23 mouse cellular contexts compared by ENCODE assay signal in the genomic region with DNA sequence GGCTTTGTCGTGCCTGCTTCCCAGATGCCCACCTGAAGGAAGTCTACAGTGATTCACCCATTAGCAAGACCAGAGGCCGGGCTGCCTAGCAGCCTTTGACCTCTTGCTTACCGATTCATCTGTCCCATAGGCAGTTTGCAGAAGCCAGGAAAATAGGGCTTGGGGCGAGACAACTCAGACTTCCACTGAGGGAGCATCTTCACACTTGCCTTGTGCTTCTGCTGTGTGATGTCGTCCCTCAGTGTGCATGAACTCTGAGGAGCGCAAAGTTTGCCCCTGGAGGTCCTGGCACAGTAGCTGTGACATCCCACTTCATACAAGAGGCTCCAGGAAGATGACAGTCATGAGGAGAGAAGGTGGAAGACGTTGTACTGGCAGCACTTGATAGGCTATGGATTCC. TPM values are rescaled to one million over a fixed set of nuclear protein-coding genes. Genes with fewer than 3 reads are reported as not detected.
DNase-seq lines count a peak whose midpoint lies in the region; ATAC-seq and TF ChIP-seq lines count a peak whose summit lies in the region.
"Had no signal": no experiment of that assay in that cellular context is flagged by ENCODE, and none has a peak within 500 bp of the region (broad histone marks: within the 10 kb centered on the region; RNA-seq: fewer than 3 reads in every experiment).

No protein-coding gene starts in this region.

- no peak for DNase-seq in lung, adult 2 months
- DNase-seq in lung, postnatal 10 days, result no peak
- DNase-seq in CH12.LX (ENCODE audit: extremely low read depth) (no peak), adipocyte (ENCODE audit: low spot score) (peak; percentile 54)
- DNase-seq in heart, postnatal 14 days, result no peak
- DNase-seq in liver, postnatal 0 days, result no peak
- DNase-seq: adrenal gland, postnatal 10 days; cerebellum, adult 8-10 months; kidney, adult 9 months; kidney, postnatal 36 days; lung, embryonic 14.5 days had no signal

- H3K27ac ChIP-seq in CH12.LX (ENCODE audit: insufficient read depth, low read depth), result peak overlapping the region; percentile 90; the same call in 1 of the 2 replicates
- no peak overlapping the region for H3K27ac ChIP-seq in liver, postnatal 0 days (ENCODE audit: low read depth)
- H3K27ac ChIP-seq: heart, embryonic 13.5 days; macrophage; midbrain, embryonic 12.5 days; stomach, embryonic 15.5 days had no signal

- peaks cover 56 to 68% of the 10 kb centered on the region in 2 experiments for H3K36me3 ChIP-seq in CH12.LX (replicated peaks in 1 of 2; ENCODE audit: control insufficient read depth in 1 of 2, insufficient read depth in 1 of 2, low read length in 1 of 2)
- H3K36me3 ChIP-seq in myocyte (ENCODE audit: control insufficient read depth, insufficient read depth), result peaks cover 7% of the 10 kb centered on the region
- peaks cover 23% of the 10 kb centered on the region for H3K36me3 ChIP-seq in liver, postnatal 0 days (replicated peaks; ENCODE audit: insufficient read depth, low read length)

- TF ChIP-seq RAD21 in CH12.LX (IDR thresholded peaks at IDR 0.05; ENCODE audit: low read depth, low read length), result no peak

- intact Hi-C loops in heart, postnatal 14 days (cut with DNase I), result no loop called here

- H3K4me2 ChIP-seq in CH12.LX (ENCODE audit: insufficient read depth, low read depth, poor library complexity, severe bottlenecking), result peak overlapping the region; percentile 78; the same call in 1 of the 2 replicates
- H3K4me2 ChIP-seq in myocyte (ENCODE audit: low read depth), result no peak overlapping the region
- no peak overlapping the region for H3K4me2 ChIP-seq in liver, postnatal 0 days (ENCODE audit: low read depth, low read length)
- H3K4me2 ChIP-seq: heart, embryonic 13.5 days; lung, embryonic 14.5 days; midbrain, embryonic 12.5 days; stomach, embryonic 15.5 days had no signal

- peaks cover 18% of the 10 kb centered on the region for H3K4me1 ChIP-seq in lung, adult 2 months (ENCODE audit: control insufficient read depth, insufficient read depth, low read length)
- peaks cover 31 to 62% of the 10 kb centered on the region in 2 experiments for H3K4me1 ChIP-seq in CH12.LX (ENCODE audit: control insufficient read depth in 1 of 2, insufficient read depth in 2 of 2)
- peaks cover 31% of the 10 kb centered on the region for H3K4me1 ChIP-seq in liver, postnatal 0 days (ENCODE audit: insufficient read depth)

- no peak overlapping the region for H3ac ChIP-seq in myocyte (ENCODE audit: control insufficient read depth, insufficient read length)

- WGBS in lung, adult 2 months, result 65% methylated on average over 7 of the region's 7 CpGs
- 67% methylated on average over 7 of the region's 7 CpGs for WGBS in liver, postnatal 0 days (ENCODE audit: insufficient replicate concordance)

- no peak for ATAC-seq in liver, postnatal 0 days
- ATAC-seq: CD4-positive, CD25-positive, alpha-beta regulatory T cell, adult 4 months; forebrain, embryonic 14.5 days had no signal

- H3K79me2 ChIP-seq in CH12.LX (replicated peaks; ENCODE audit: control insufficient read depth, extremely low read depth, insufficient read depth, poor library complexity, severe bottlenecking), result peaks cover 29% of the 10 kb centered on the region
- H3K79me2 ChIP-seq in myocyte (ENCODE audit: control insufficient read depth, insufficient read depth), result no peaks in the 10 kb centered on the region

- no peak for TF ChIP-seq EP300 in CH12.LX (IDR thresholded peaks at IDR 0.05; ENCODE audit: low read length)
- TF ChIP-seq EP300 in liver, postnatal 0 days (IDR thresholded peaks at IDR 0.05; ENCODE audit: low read depth), result no peak

- no peak overlapping the region for H3K4me3 ChIP-seq in lung, adult 2 months (replicated peaks; ENCODE audit: extremely low read depth, low read depth, low read length)
- H3K4me3 ChIP-seq in CH12.LX (replicated peaks in 1 of 3; ENCODE audit: low read depth in 2 of 3, low read length in 2 of 3, poor library complexity in 1 of 3) (peak overlapping the region in 2 of 3 experiments; percentile 6 to 19), myocyte (no peak overlapping the region)
- H3K4me3 ChIP-seq in liver, postnatal 0 days (ENCODE audit: low read depth, low read length), result no peak overlapping the region
- H3K4me3 ChIP-seq: heart, embryonic 13.5 days; midbrain, embryonic 12.5 days; stomach, embryonic 15.5 days had no signal

- TF ChIP-seq CTCF in lung, adult 2 months (IDR thresholded peaks at IDR 0.05; ENCODE audit: insufficient read depth, low read length), result no peak
- no peak for TF ChIP-seq CTCF in CH12.LX (conservative IDR thresholded peaks at IDR 0.05 in 1 of 2, IDR thresholded peaks at IDR 0.05 in 1 of 2; ENCODE audit: low read depth in 2 of 2, low read length in 2 of 2)
- no peak for TF ChIP-seq CTCF in liver, postnatal 0 days (IDR thresholded peaks at IDR 0.05; ENCODE audit: low read depth)

- in situ Hi-C loops in CH12.LX (cut with MboI; ENCODE audit: low pct_ligation_motif_present, low pct_unique_long_range_greater_than_20kb, low sequenced_read_pairs), result no loop called here

- H3K9ac ChIP-seq in CH12.LX (ENCODE audit: insufficient read depth, low read depth), result peak overlapping the region; percentile 96; the same call in 1 of the 2 replicates
- no peak overlapping the region for H3K9ac ChIP-seq in liver, postnatal 0 days (replicated peaks)
- H3K9ac ChIP-seq: heart, embryonic 13.5 days; lung, embryonic 14.5 days; stomach, embryonic 15.5 days had no signal

- dilution Hi-C loops in CH12.LX (cut with MboI; ENCODE audit: extremely low pct_ligation_motif_present, extremely low pct_unique_long_range_greater_than_20kb, low sequenced_read_pairs), result no loop called here

- peak; percentile 5; the same call in 1 of the 2 replicates for TF ChIP-seq POLR2A in lung, adult 2 months (IDR thresholded peaks at IDR 0.05; ENCODE audit: borderline replicate concordance, extremely low read depth, low read depth, low read length)
- TF ChIP-seq POLR2A in CH12.LX (IDR thresholded peaks at IDR 0.05; ENCODE audit: low read depth, low read length), result peak; percentile 37
- no peak for TF ChIP-seq POLR2A in myocyte (IDR thresholded peaks at IDR 0.05; ENCODE audit: insufficient read length, low read depth)

- H3K27me3 ChIP-seq in CH12.LX (replicated peaks) (no peaks in the 10 kb centered on the region), myocyte (ENCODE audit: control insufficient read depth, insufficient read depth, insufficient read length) (no peaks in the 10 kb centered on the region)
- no peaks in the 10 kb centered on the region for H3K27me3 ChIP-seq in liver, postnatal 0 days (ENCODE audit: insufficient read depth, low read length)
- H3K27me3 ChIP-seq: heart, embryonic 13.5 days; midbrain, embryonic 12.5 days; stomach, embryonic 15.5 days had no signal

- H3K9me3 ChIP-seq in CH12.LX (replicated peaks; ENCODE audit: low read length), result no peaks in the 10 kb centered on the region
- H3K9me3 ChIP-seq in liver, postnatal 0 days (ENCODE audit: low read length), result no peaks in the 10 kb centered on the region
- H3K9me3 ChIP-seq: heart, embryonic 13.5 days; midbrain, embryonic 12.5 days; stomach, embryonic 15.5 days had no signal

TF ChIP-seq in CH12.LX, 34 proteins besides CTCF, POLR2A, EP300 and RAD21 (continues in another document):
- TF ChIP-seq TCF12 (IDR thresholded peaks at IDR 0.05; ENCODE audit: low read depth, low read length) (no peak), USF1 (IDR thresholded peaks at IDR 0.05; ENCODE audit: low read depth, low read length) (no peak), SIN3A (IDR thresholded peaks at IDR 0.05; ENCODE audit: low read length) (no peak)

TF ChIP-seq in myocyte, 11 proteins besides CTCF, POLR2A, EP300 and RAD21:
- no peak for TF ChIP-seq MYOD1 (IDR thresholded peaks at IDR 0.05; ENCODE audit: control insufficient read depth in 1 of 3, insufficient read length in 2 of 3, low read depth in 2 of 3)
- TF ChIP-seq POLR2AphosphoS2 (IDR thresholded peaks at IDR 0.05; ENCODE audit: insufficient read length, low read depth), result peak; percentile 16

RNA-seq across cellular contexts. Expression of a gene that starts 3.5 kb away (rescaled TPM):
- polyA plus RNA-seq in lung, adult 2 months (2012; rRNA removed), result not detected in 2 replicates
- total RNA-seq in CH12.LX (2012; rRNA removed) (not detected in 2 replicates), CH12.LX (2014; rRNA removed) (not detected in 2 replicates)
- polyA plus RNA-seq in CH12.LX (2012; ENCODE audit: insufficient read length, low read depth) (not detected in 2 replicates), myocyte (2012; fragmentation: generic; extraction: Trizol) (not detected)
- total RNA-seq in heart, postnatal 14 days (2021), result not detected
- polyA plus RNA-seq in liver, postnatal 0 days (2015; fragmentation: Nextera tagmentation; extraction: Ambion mirVana), result not detected in 2 replicates
- total RNA-seq: adrenal gland, postnatal 10 days; gastrocnemius, adult 18-20 months; layer of hippocampus, postnatal 14 days; left cerebral cortex, postnatal 14 days; liver, adult 2 months had no signal
- polyA plus RNA-seq: CD4-positive, CD25-positive, alpha-beta regulatory T cell, adult 4 months; forebrain, embryonic 14.5 days; heart, embryonic 13.5 days; liver, adult 2 months; lung, embryonic 14.5 days; macrophage; neural tube, embryonic 11.5 days; stomach, embryonic 15.5 days had no signal

RNA-seq across cellular contexts. Expression of a gene that starts 3.5 kb away (rescaled TPM):
- polyA plus RNA-seq in lung, adult 2 months (2012; rRNA removed), result 72.7 and 114 TPM in 2 replicates
- 249 and 275 TPM in 2 replicates for total RNA-seq in CH12.LX (2012; rRNA removed)
- 344 and 367 TPM in 2 replicates for total RNA-seq in CH12.LX (2014; rRNA removed)
- polyA plus RNA-seq in CH12.LX (2012; ENCODE audit: insufficient read length, low read depth), result 520 and 563 TPM in 2 replicates
- polyA plus RNA-seq in myocyte (2012; fragmentation: generic; extraction: Trizol), result 36.4 TPM
- 10 to 100 TPM in 1 of 2 experiments, 1 to 10 TPM in 1; 9.7 to 19.3 TPM for total RNA-seq in heart, postnatal 14 days (2021)
- 77.5 and 77.7 TPM in 2 replicates for polyA plus RNA-seq in liver, postnatal 0 days (2015; fragmentation: Nextera tagmentation; extraction: Ambion mirVana)

RNA-seq across cellular contexts. Expression of a gene that starts 44.8 kb away (rescaled TPM):
- polyA plus RNA-seq in lung, adult 2 months (2012; rRNA removed), result 24.5 and 33.3 TPM in 2 replicates
- 36.8 and 39.4 TPM in 2 replicates for total RNA-seq in CH12.LX (2012; rRNA removed)
- total RNA-seq in CH12.LX (2014; rRNA removed), result 40.1 and 41.7 TPM in 2 replicates
- polyA plus RNA-seq in CH12.LX (2012; ENCODE audit: insufficient read length, low read depth), result 48.7 and 51.7 TPM in 2 replicates
- 25.9 TPM for polyA plus RNA-seq in myocyte (2012; fragmentation: generic; extraction: Trizol)
- total RNA-seq in heart, postnatal 14 days (2021), result 1 to 10 TPM; 8.7 TPM
- polyA plus RNA-seq in liver, postnatal 0 days (2015; fragmentation: Nextera tagmentation; extraction: Ambion mirVana), result 4.6 and 4.9 TPM in 2 replicates

RNA-seq across cellular contexts. Expression of a gene that starts 59.0 kb away (rescaled TPM):
- polyA plus RNA-seq in lung, adult 2 months (2012; rRNA removed), result 12.8 and 21.5 TPM in 2 replicates
- total RNA-seq in CH12.LX (2012; rRNA removed) (53.2 and 66.7 TPM in 2 replicates), CH12.LX (2014; rRNA removed) (44.5 and 46.1 TPM in 2 replicates)
- polyA plus RNA-seq in CH12.LX (2012; ENCODE audit: insufficient read length, low read depth) (80.8 and 94.1 TPM in 2 replicates), myocyte (2012; fragmentation: generic; extraction: Trizol) (31.6 TPM)
- 10 to 100 TPM; 74.4 to 76.0 TPM for total RNA-seq in heart, postnatal 14 days (2021)
- 33.4 and 34.6 TPM in 2 replicates for polyA plus RNA-seq in liver, postnatal 0 days (2015; fragmentation: Nextera tagmentation; extraction: Ambion mirVana)

RNA-seq across cellular contexts. Expression of a gene that starts 59.6 kb away (rescaled TPM):
- polyA plus RNA-seq in lung, adult 2 months (2012; rRNA removed), result 8.8 and 13.3 TPM in 2 replicates
- total RNA-seq in CH12.LX (2012; rRNA removed), result 63.8 and 69.0 TPM in 2 replicates
- total RNA-seq in CH12.LX (2014; rRNA removed), result 65.3 and 65.5 TPM in 2 replicates
- 89.1 and 94.6 TPM in 2 replicates for polyA plus RNA-seq in CH12.LX (2012; ENCODE audit: insufficient read length, low read depth)
- 22.0 TPM for polyA plus RNA-seq in myocyte (2012; fragmentation: generic; extraction: Trizol)
- 10 to 100 TPM; 29.2 to 30.0 TPM for total RNA-seq in heart, postnatal 14 days (2021)
- 15.9 and 17.8 TPM in 2 replicates for polyA plus RNA-seq in liver, postnatal 0 days (2015; fragmentation: Nextera tagmentation; extraction: Ambion mirVana)

Comparison
In these comparisons a context has a peak if more than half of its experiments do, and no peak if none do; other contexts are left out.
1. H3K4me3 ChIP-seq: peak in CH12.LX (2 of 3); none in lung, adult 2 months (single experiment), myocyte (single experiment) and liver, postnatal 0 days (single experiment).